ENCODE assay signal across 27 mouse cellular contexts in genomic region chr14:47089153-47089552, GRCm38 (mm10).
DNase-seq lines count a peak whose midpoint lies in the region; ATAC-seq and TF ChIP-seq lines count a peak whose summit lies in the region.
"Had no signal": no experiment of that assay in that cellular context is flagged by ENCODE, and none has a peak within 500 bp of the region (broad histone marks: within the 10 kb centered on the region; RNA-seq: fewer than 3 reads in every experiment).

No protein-coding gene starts in this region.

- no peak for TF ChIP-seq POLR2A in kidney, adult 2 months (IDR thresholded peaks at IDR 0.05; ENCODE audit: low read depth, low read length)

- no peaks in the 10 kb centered on the region for H3K27me3 ChIP-seq in heart, embryonic 12.5 days (replicated peaks)
- H3K27me3 ChIP-seq in heart, postnatal 0 days (ENCODE audit: control insufficient read depth, insufficient read depth, low read length): no peaks in the 10 kb centered on the region
- no peaks in the 10 kb centered on the region for H3K27me3 ChIP-seq in kidney, embryonic 14.5 days (ENCODE audit: control insufficient read depth, insufficient read depth, low read length)
- H3K27me3 ChIP-seq in kidney, adult 2 months (replicated peaks; ENCODE audit: control insufficient read depth, insufficient read depth, low read length): no peaks in the 10 kb centered on the region
- H3K27me3 ChIP-seq: hindbrain, embryonic 13.5 days; limb, embryonic 13.5 days; midbrain, embryonic 13.5 days; neural tube, embryonic 13.5 days; stomach, embryonic 15.5 days had no signal

- peaks cover 40% of the 10 kb centered on the region for H3K36me3 ChIP-seq in heart, embryonic 12.5 days
- peaks cover 33% of the 10 kb centered on the region for H3K36me3 ChIP-seq in heart, postnatal 0 days (replicated peaks; ENCODE audit: control insufficient read depth, insufficient read depth, low read length)
- H3K36me3 ChIP-seq in kidney, embryonic 14.5 days (ENCODE audit: control insufficient read depth, insufficient read depth, low read length): no peaks in the 10 kb centered on the region
- no peaks in the 10 kb centered on the region for H3K36me3 ChIP-seq in kidney, adult 2 months (ENCODE audit: control insufficient read depth, insufficient read depth, low read length)
- H3K36me3 ChIP-seq: hindbrain, embryonic 13.5 days; midbrain, embryonic 13.5 days; neural tube, embryonic 13.5 days; stomach, embryonic 15.5 days had no signal

- ATAC-seq in heart, embryonic 12.5 days (ENCODE audit: insufficient number of reproducible peaks, low FRiP score): no peak
- peak; percentile 80 for ATAC-seq in heart, postnatal 0 days (ENCODE audit: insufficient read depth, low read depth)
- ATAC-seq in kidney, embryonic 14.5 days (ENCODE audit: low FRiP score, low TSS enrichment): no peak
- ATAC-seq: forebrain, embryonic 16.5 days; intestine, embryonic 16.5 days; lung, postnatal 0 days; midbrain, embryonic 13.5 days had no signal

- DNase-seq in heart, adult 8-10 months (ENCODE audit: low spot score): peak; percentile 34
- no peak for DNase-seq in heart, postnatal 36 days
- DNase-seq in heart, postnatal 0 days (ENCODE audit: low spot score): peak; percentile 76
- DNase-seq in right cerebral cortex, postnatal 4 days: no peak
- DNase-seq in kidney, adult 2 months: no peak
- DNase-seq: adrenal gland, postnatal 36 days; B cell, adult 2 months; cerebellum, adult 2 months; cerebellum, postnatal 14 days; gastrocnemius, postnatal 10 days; kidney, adult 9 months; kidney, postnatal 14 days; liver, postnatal 0 days had no signal

- 0 out of 2 replicates have a peak overlapping the region, but pooled peaks have one; percentile 16 for H3K4me2 ChIP-seq in heart, embryonic 12.5 days
- no peak overlapping the region for H3K4me2 ChIP-seq in heart, postnatal 0 days (ENCODE audit: low read depth, low read length)
- H3K4me2 ChIP-seq in kidney, embryonic 14.5 days (replicated peaks; ENCODE audit: low read depth, low read length): no peak overlapping the region
- H3K4me2 ChIP-seq: hindbrain, embryonic 13.5 days; limb, embryonic 13.5 days; liver, embryonic 11.5 days; midbrain, embryonic 13.5 days; neural tube, embryonic 13.5 days; stomach, embryonic 15.5 days had no signal

- TF ChIP-seq EP300 in heart, postnatal 0 days (IDR thresholded peaks at IDR 0.05; ENCODE audit: low read depth): no peak; the same call in 1 of the 2 replicates

- no peak overlapping the region for H3K4me3 ChIP-seq in heart, embryonic 12.5 days
- no peak overlapping the region for H3K4me3 ChIP-seq in heart, postnatal 0 days (ENCODE audit: low read depth, low read length)
- no peak overlapping the region for H3K4me3 ChIP-seq in kidney, embryonic 14.5 days (ENCODE audit: low read length)
- H3K4me3 ChIP-seq in kidney, adult 2 months (ENCODE audit: insufficient read depth, low read depth, low read length): no peak overlapping the region
- H3K4me3 ChIP-seq: erythroblast, embryonic 14.5 days; hindbrain, embryonic 13.5 days; left cerebral cortex, adult 2 months; limb, embryonic 13.5 days; midbrain, embryonic 13.5 days; neural tube, embryonic 13.5 days; stomach, embryonic 15.5 days had no signal

- H3K9me3 ChIP-seq in heart, embryonic 12.5 days (replicated peaks): no peaks in the 10 kb centered on the region
- H3K9me3 ChIP-seq in heart, postnatal 0 days (replicated peaks; ENCODE audit: control insufficient read depth, low read length): no peaks in the 10 kb centered on the region
- H3K9me3 ChIP-seq in kidney, embryonic 14.5 days (ENCODE audit: control insufficient read depth, low read length): no peaks in the 10 kb centered on the region
- H3K9me3 ChIP-seq: hindbrain, embryonic 13.5 days; limb, embryonic 13.5 days; midbrain, embryonic 13.5 days; neural tube, embryonic 13.5 days; stomach, embryonic 15.5 days had no signal

- peaks cover 51% of the 10 kb centered on the region for H3K4me1 ChIP-seq in heart, embryonic 12.5 days (replicated peaks)
- peaks cover 24% of the 10 kb centered on the region; the same call in 1 of the 2 replicates for H3K4me1 ChIP-seq in heart, postnatal 0 days (ENCODE audit: control insufficient read depth, insufficient read depth)
- H3K4me1 ChIP-seq in kidney, embryonic 14.5 days (ENCODE audit: control insufficient read depth, insufficient read depth, low read length): peaks cover 3% of the 10 kb centered on the region; the same call in 1 of the 2 replicates
- no peaks in the 10 kb centered on the region; the same call in 1 of the 2 replicates for H3K4me1 ChIP-seq in kidney, adult 2 months (ENCODE audit: control insufficient read depth, insufficient read depth, low read length)

- no peak for TF ChIP-seq CTCF in heart, postnatal 0 days (IDR thresholded peaks at IDR 0.05; ENCODE audit: low read depth)
- TF ChIP-seq CTCF in kidney, adult 2 months (conservative IDR thresholded peaks at IDR 0.05; ENCODE audit: insufficient read depth, insufficient read length, low read depth, low read length): no peak

- 33% methylated on average over 6 of the region's 6 CpGs for WGBS in heart, embryonic 12.5 days
- WGBS in heart, postnatal 0 days: 33% methylated on average over 6 of the region's 6 CpGs
- WGBS in kidney, embryonic 14.5 days: 76% methylated on average over 6 of the region's 6 CpGs
- WGBS in kidney, adult 2 months: 90% methylated on average over 6 of the region's 6 CpGs

- peak overlapping the region; percentile 27; the same call in 1 of the 2 replicates for H3K9ac ChIP-seq in heart, embryonic 12.5 days
- no peak overlapping the region; the same call in 1 of the 2 replicates for H3K9ac ChIP-seq in heart, postnatal 0 days (replicated peaks; ENCODE audit: low read depth, low read length)
- no peak overlapping the region for H3K9ac ChIP-seq in kidney, embryonic 14.5 days (ENCODE audit: low read depth, low read length)
- H3K9ac ChIP-seq: hindbrain, embryonic 13.5 days; limb, embryonic 13.5 days; liver, postnatal 0 days; midbrain, embryonic 13.5 days; neural tube, embryonic 13.5 days; stomach, embryonic 15.5 days had no signal

- intact Hi-C loops in heart, postnatal 36 days (cut with DNase I): loop anchor here (5.0 kb wide), 2 partner anchors 158 to 257 kb away; partner anchors contain the start of gene Cgrrf1

- H3K27ac ChIP-seq in heart, embryonic 12.5 days (ENCODE audit: poor library complexity, severe bottlenecking): peak overlapping the region; percentile 90
- peak overlapping the region; percentile 89 for H3K27ac ChIP-seq in heart, postnatal 0 days (ENCODE audit: low read depth)
- no peak overlapping the region for H3K27ac ChIP-seq in kidney, embryonic 14.5 days (ENCODE audit: low read depth, low read length)
- H3K27ac ChIP-seq in kidney, adult 2 months (ENCODE audit: insufficient read depth, low read depth, low read length): no peak overlapping the region
- H3K27ac ChIP-seq: hindbrain, embryonic 13.5 days; left cerebral cortex, adult 2 months; limb, embryonic 13.5 days; macrophage; midbrain, embryonic 13.5 days; neural tube, embryonic 13.5 days; stomach, embryonic 15.5 days had no signal

Comparison
In these comparisons a context has a peak if more than half of its experiments do, and no peak if none do; other contexts are left out.
1. DNase-seq: peak in heart, adult 8-10 months (single experiment) and heart, postnatal 0 days (single experiment); none in heart, postnatal 36 days (0 of 2), right cerebral cortex, postnatal 4 days (single experiment) and kidney, adult 2 months (single experiment).
2. H3K27ac ChIP-seq: peak in heart, embryonic 12.5 days (single experiment) and heart, postnatal 0 days (single experiment); none in kidney, embryonic 14.5 days (single experiment) and kidney, adult 2 months (single experiment).